Mouse (Mus musculus) embryonic facial prominence, embryonic 11.5 days (tissue): ENCODE results near the gene Satb1. TPM values are rescaled to one million over a fixed set of nuclear protein-coding genes. Genes with fewer than 3 reads are reported as not detected.

Experiments
- ATAC-seq: fragments of 200-750 bp; cut with Nextera tagmentation; replicated peaks from 2 replicates; pipeline ENCODE4 v1.8.0; 2017; ENCODE audit warnings: low read depth; ENCODE audit not compliant: insufficient number of reproducible peaks, low FRiP score, low TSS enrichment
- DNase-seq: peaks from one replicate; pipeline ENCODE4 v3.0.0-alpha.2; 2015; ENCODE audit warnings: low spot score
- H3K27ac ChIP-seq: fragments of 300-500 bp; sonication (generic); replicated peaks from 2 replicates; pipeline ENCODE4 v1.5.1; 2014; ENCODE audit warnings: mild to moderate bottlenecking, low read depth, low read length, control low read depth
- H3K27me3 ChIP-seq: fragments of 300-500 bp; sonication (generic); 2 replicates; pipeline ENCODE4 v1.6.1; 2014; ENCODE audit warnings: mild to moderate bottlenecking, low read length, moderate library complexity, mixed read lengths; ENCODE audit not compliant: control insufficient read depth, insufficient read depth
- H3K36me3 ChIP-seq: fragments of 300-500 bp; sonication (generic); replicated peaks from 2 replicates; pipeline ENCODE4 v1.6.1; 2014; ENCODE audit warnings: low read depth, mild to moderate bottlenecking, low read length, moderate library complexity, mixed read lengths; ENCODE audit not compliant: control insufficient read depth, insufficient read depth
- H3K4me1 ChIP-seq: fragments of 300-500 bp; sonication (generic); 2 replicates; pipeline ENCODE4 v1.6.1; 2014; ENCODE audit warnings: low read length, mixed read lengths; ENCODE audit not compliant: control insufficient read depth, insufficient read depth
- H3K4me2 ChIP-seq: fragments of 300-500 bp; sonication (generic); 2 replicates; pipeline ENCODE4 v1.6.1; 2014; ENCODE audit warnings: low read depth, mild to moderate bottlenecking, control low read depth, low read length, moderate library complexity
- H3K4me3 ChIP-seq: fragments of 300-500 bp; sonication (generic); 2 replicates; pipeline ENCODE4 v1.5.1; 2014; ENCODE audit warnings: low read depth, low read length, control low read depth
- H3K9ac ChIP-seq: fragments of 300-500 bp; sonication (generic); replicated peaks from 2 replicates; pipeline ENCODE4 v1.6.1; 2014; ENCODE audit warnings: mild to moderate bottlenecking, control low read depth, low read length
- H3K9me3 ChIP-seq: fragments of 300-500 bp; sonication (generic); replicated peaks from 2 replicates; pipeline ENCODE4 v1.6.1; 2016; ENCODE audit warnings: mild to moderate bottlenecking, low read length, inconsistent platforms, mixed read lengths; ENCODE audit not compliant: control insufficient read depth
- WGBS: fragments of 180-500 bp; shearing (Covaris S2); extraction: QIAGEN DNeasy Blood & Tissue Kit; methylation state at CpG from one replicate; pipeline ENCODE4 v1.1.7; 2014; 5-methylcytosine and 5-hydroxymethylcytosine counted together
- polyA plus RNA-seq: library from polyadenylated mRNA; unstranded; fragments of >200 nt; fragmentation: Nextera tagmentation; extraction: Ambion mirVana; gene quantifications from 2 replicates; pipeline ENCODE4 v1.2.1, GENCODE M21; 2014

Satb1 gene
- polyA plus RNA-seq: 17.3 and 18.1 TPM in 2 replicates

- H3K27ac ChIP-seq: no peak within 1 kb of the TSS
- peaks cover 36% of the 10 kb centered on the region for H3K27me3 ChIP-seq
- DNase-seq: peak; percentile 81
- H3K36me3 ChIP-seq: no peaks in the 10 kb centered on the region
- peak within 1 kb of the TSS; percentile 72 for H3K4me3 ChIP-seq
- 0% methylated on average over 8 of the region's 52 CpGs for WGBS
- no peaks in the 10 kb centered on the region for H3K9me3 ChIP-seq
- H3K4me1 ChIP-seq: peaks cover 3% of the 10 kb centered on the region
- H3K9ac ChIP-seq: peak within 1 kb of the TSS; percentile 67
- H3K4me2 ChIP-seq: peak within 1 kb of the TSS; percentile 97
- ATAC-seq: peak; percentile 90
These were observed at the start of gene Satb1 for GRCm38 (mm10) chr17:51832900-51833577. Gene Satb1 (minus strand): TSS chr17:51833290.

GRCm38 (mm10) chr17:51882566-51882965, 49.5 kb upstream of the Satb1 start:
- WGBS: 96% methylated on average over 11 of the region's 12 CpGs
- no peaks in the 10 kb centered on the region for H3K9me3 ChIP-seq
- no peak for DNase-seq
- no peaks in the 10 kb centered on the region for H3K36me3 ChIP-seq
- H3K4me1 ChIP-seq: no peaks in the 10 kb centered on the region
- no peak overlapping the region for H3K27ac ChIP-seq
- ATAC-seq: no peak
- no peak overlapping the region for H3K9ac ChIP-seq
- no peaks in the 10 kb centered on the region for H3K27me3 ChIP-seq
- H3K4me3 ChIP-seq: no peak overlapping the region
- no peak overlapping the region for H3K4me2 ChIP-seq

- DNase-seq (no peak), ATAC-seq (0 out of 2 replicates have a peak, but pooled peaks have one; percentile 56)
- H3K27ac ChIP-seq: no peak overlapping the region
- no peaks in the 10 kb centered on the region for H3K9me3 ChIP-seq
- H3K9ac ChIP-seq: no peak overlapping the region
- no peaks in the 10 kb centered on the region for H3K36me3 ChIP-seq
- WGBS: 75% methylated on average over 8 of the region's 8 CpGs
- no peaks in the 10 kb centered on the region for H3K4me1 ChIP-seq
- H3K4me2 ChIP-seq: no peak overlapping the region
- H3K27me3 ChIP-seq: no peaks in the 10 kb centered on the region
- no peak overlapping the region for H3K4me3 ChIP-seq
These were observed 48.0 kb upstream of the Satb1 start for GRCm38 (mm10) chr17:51880895-51881622.

GRCm38 (mm10) chr17:51880221-51880620, 47.1 kb upstream of the Satb1 start:
- Histone ChIP-seq H3K4me3 (no peak overlapping the region), H3K27ac (no peak overlapping the region), H3K4me1 (no peaks in the 10 kb centered on the region), H3K27me3 (no peaks in the 10 kb centered on the region), H3K9ac (no peak overlapping the region), H3K9me3 (no peaks in the 10 kb centered on the region), H3K36me3 (no peaks in the 10 kb centered on the region), H3K4me2 (no peak overlapping the region)
- ATAC-seq (no peak), DNase-seq (no peak)
- WGBS: 50% methylated on average over 9 of the region's 9 CpGs

- H3K9me3 ChIP-seq: no peaks in the 10 kb centered on the region
- H3K27me3 ChIP-seq: no peaks in the 10 kb centered on the region
- no peak for DNase-seq
- no peaks in the 10 kb centered on the region for H3K36me3 ChIP-seq
- 86% methylated on average over 5 of the region's 5 CpGs for WGBS
- H3K27ac ChIP-seq: no peak overlapping the region
- no peak for ATAC-seq
- H3K4me3 ChIP-seq: no peak overlapping the region
- H3K4me2 ChIP-seq: no peak overlapping the region
- no peak overlapping the region for H3K9ac ChIP-seq
- no peaks in the 10 kb centered on the region for H3K4me1 ChIP-seq
These were observed 46.6 kb upstream of the Satb1 start for GRCm38 (mm10) chr17:51879736-51880135.

- ATAC-seq: no peak
- Histone ChIP-seq H3K9me3 (no peaks in the 10 kb centered on the region), H3K36me3 (no peaks in the 10 kb centered on the region), H3K4me3 (no peak overlapping the region), H3K27me3 (no peaks in the 10 kb centered on the region), H3K9ac (no peak overlapping the region), H3K27ac (no peak overlapping the region), H3K4me2 (no peak overlapping the region), H3K4me1 (no peaks in the 10 kb centered on the region)
- WGBS: 79% methylated on average over 2 of the region's 2 CpGs
- no peak for DNase-seq
These were observed 46.1 kb upstream of the Satb1 start for GRCm38 (mm10) chr17:51879171-51879570.

- 84% methylated on average over 5 of the region's 5 CpGs for WGBS
These were observed 43.4 kb upstream of the Satb1 start for GRCm38 (mm10) chr17:51876471-51876870.

GRCm38 (mm10) chr17:51857616-51858015, 24.5 kb upstream of the Satb1 start:
- Histone ChIP-seq H3K27ac (no peak overlapping the region), H3K4me2 (no peak overlapping the region), H3K27me3 (no peaks in the 10 kb centered on the region), H3K36me3 (no peaks in the 10 kb centered on the region), H3K9ac (no peak overlapping the region), H3K4me1 (no peaks in the 10 kb centered on the region), H3K4me3 (no peak overlapping the region), H3K9me3 (no peaks in the 10 kb centered on the region)
- no peak for DNase-seq
- no peak for ATAC-seq
- WGBS: 91% methylated on average over 4 of the region's 4 CpGs

More at GRCm38 (mm10) chr17:51876471-51876870, 43.4 kb upstream of the Satb1 start:
- Histone ChIP-seq H3K27me3 (no peaks in the 10 kb centered on the region), H3K4me2 (no peak overlapping the region), H3K27ac (no peak overlapping the region), H3K4me1 (no peaks in the 10 kb centered on the region), H3K4me3 (no peak overlapping the region), H3K36me3 (no peaks in the 10 kb centered on the region), H3K9me3 (no peaks in the 10 kb centered on the region), H3K9ac (no peak overlapping the region)
- DNase-seq: no peak
- no peak for ATAC-seq
